Mouse (Mus musculus) limb, embryonic 11.5 days (tissue): ENCODE results near the gene Siah1b. TPM values are rescaled to one million over a fixed set of nuclear protein-coding genes. Genes with fewer than 3 reads are reported as not detected.

ENCODE experiments used
- ATAC-seq: fragments of 200-750 bp; cut with Nextera tagmentation; 2 replicates; pipeline ENCODE4 v1.8.0; 2017; ENCODE audit warnings: low read depth; ENCODE audit not compliant: insufficient number of reproducible peaks, low FRiP score, low TSS enrichment
- DNase-seq: peaks from one replicate; pipeline ENCODE4 v3.0.0-alpha.2; 2015; ENCODE audit warnings: low spot score
- H3K27ac ChIP-seq: fragments of 300-500 bp; sonication (generic); replicated peaks from 2 replicates; pipeline ENCODE4 v1.5.1; 2014; ENCODE audit warnings: low read depth, mild to moderate bottlenecking, low read length
- H3K27me3 ChIP-seq: fragments of 300-500 bp; sonication (generic); 2 replicates; pipeline ENCODE4 v1.6.1; 2014; ENCODE audit warnings: mild to moderate bottlenecking, low read length, mixed read lengths; ENCODE audit not compliant: control insufficient read depth, insufficient read depth
- H3K36me3 ChIP-seq: fragments of 300-500 bp; sonication (generic); 2 replicates; pipeline ENCODE4 v1.6.1; 2014; ENCODE audit warnings: mild to moderate bottlenecking, low read length, moderate library complexity, mixed read lengths; ENCODE audit not compliant: control insufficient read depth, insufficient read depth
- H3K4me1 ChIP-seq: fragments of 300-500 bp; sonication (generic); 2 replicates; pipeline ENCODE4 v1.6.1; 2014; ENCODE audit warnings: low read length, mixed read lengths; ENCODE audit not compliant: control insufficient read depth, insufficient read depth
- H3K4me2 ChIP-seq: fragments of 300-500 bp; sonication (generic); 2 replicates; pipeline ENCODE4 v1.6.1; 2014; ENCODE audit warnings: low read depth, mild to moderate bottlenecking, moderate library complexity; ENCODE audit not compliant: severe bottlenecking
- H3K4me3 ChIP-seq: fragments of 300-500 bp; sonication (generic); 2 replicates; pipeline ENCODE4 v1.5.1; 2014; ENCODE audit warnings: low read depth, low read length
- H3K9ac ChIP-seq: fragments of 300-500 bp; sonication (generic); 2 replicates; pipeline ENCODE4 v1.6.1; 2014; ENCODE audit warnings: mild to moderate bottlenecking, low read length
- H3K9me3 ChIP-seq: fragments of 300-500 bp; sonication (generic); 2 replicates; pipeline ENCODE4 v1.6.1; 2016; ENCODE audit warnings: low read length; ENCODE audit not compliant: control insufficient read depth
- WGBS: fragments of 180-500 bp; shearing (Covaris S2); extraction: QIAGEN DNeasy Blood & Tissue Kit; methylation state at CpG from one replicate; pipeline ENCODE4 v1.1.7; 2014; 5-methylcytosine and 5-hydroxymethylcytosine counted together
- polyA plus RNA-seq: library from polyadenylated mRNA; unstranded; fragments of >200 nt; fragmentation: Nextera tagmentation; extraction: Ambion mirVana; gene quantifications from 2 replicates; pipeline ENCODE4 v1.2.1, GENCODE M21; 2014

Gene Siah1b
- polyA plus RNA-seq, 1 experiment from 2014 or later, result 43.4 TPM

DNA sequence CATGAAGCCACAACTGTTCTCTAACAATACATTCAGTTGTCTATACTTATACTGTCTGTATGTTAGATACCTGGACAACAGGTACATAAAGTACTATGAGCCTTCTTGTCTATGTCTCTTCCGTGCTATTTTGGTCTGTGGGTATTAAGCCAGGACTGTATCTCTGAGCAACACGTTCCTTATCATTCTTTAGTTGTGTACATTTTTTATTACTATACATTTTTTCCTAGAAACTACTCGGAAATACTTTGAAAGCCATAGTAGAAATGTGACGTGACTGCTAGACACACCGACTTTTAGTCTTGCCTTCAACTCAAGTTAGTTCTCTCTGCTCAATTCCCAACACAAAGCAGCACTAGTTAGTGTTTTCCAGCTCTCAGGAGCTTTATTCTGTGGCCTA lies 17.1 kb upstream of the Siah1b start:
- ATAC-seq (no peak), DNase-seq (no peak)
- 89% methylated on average over 5 of the region's 5 CpGs for WGBS
- no peaks in the 10 kb centered on the region for H3K4me1 ChIP-seq
- no peak overlapping the region for H3K4me2 ChIP-seq
- no peak overlapping the region for H3K9ac ChIP-seq
- no peaks in the 10 kb centered on the region for H3K36me3 ChIP-seq
- H3K27me3 ChIP-seq, result no peaks in the 10 kb centered on the region; the same call in 1 of the 2 replicates
- no peak overlapping the region for H3K4me3 ChIP-seq
- no peaks in the 10 kb centered on the region for H3K9me3 ChIP-seq
- no peak overlapping the region for H3K27ac ChIP-seq

GRCm38 (mm10) chrX:164092300-164093169 lies 16.2 kb upstream of the Siah1b start:
- no peak overlapping the region for H3K4me3 ChIP-seq
- no peaks in the 10 kb centered on the region for H3K4me1 ChIP-seq
- H3K9me3 ChIP-seq, result no peaks in the 10 kb centered on the region
- WGBS, result 56% methylated on average over 7 of the region's 7 CpGs
- no peak overlapping the region for H3K27ac ChIP-seq
- ATAC-seq (no peak), DNase-seq (no peak)
- H3K36me3 ChIP-seq, result no peaks in the 10 kb centered on the region
- H3K9ac ChIP-seq, result no peak overlapping the region
- no peaks in the 10 kb centered on the region; the same call in 1 of the 2 replicates for H3K27me3 ChIP-seq
- H3K4me2 ChIP-seq, result no peak overlapping the region

GRCm38 (mm10) chrX:164089916-164090315 lies 13.6 kb upstream of the Siah1b start:
- no peak overlapping the region for H3K4me2 ChIP-seq
- H3K4me3 ChIP-seq, result no peak overlapping the region
- H3K36me3 ChIP-seq, result no peaks in the 10 kb centered on the region
- H3K9ac ChIP-seq, result no peak overlapping the region
- H3K27ac ChIP-seq, result no peak overlapping the region
- ATAC-seq (no peak), DNase-seq (no peak)
- H3K4me1 ChIP-seq, result no peaks in the 10 kb centered on the region
- WGBS, result 86% methylated on average over 11 of the region's 11 CpGs
- no peaks in the 10 kb centered on the region for H3K9me3 ChIP-seq
- no peaks in the 10 kb centered on the region; the same call in 1 of the 2 replicates for H3K27me3 ChIP-seq

DNA sequence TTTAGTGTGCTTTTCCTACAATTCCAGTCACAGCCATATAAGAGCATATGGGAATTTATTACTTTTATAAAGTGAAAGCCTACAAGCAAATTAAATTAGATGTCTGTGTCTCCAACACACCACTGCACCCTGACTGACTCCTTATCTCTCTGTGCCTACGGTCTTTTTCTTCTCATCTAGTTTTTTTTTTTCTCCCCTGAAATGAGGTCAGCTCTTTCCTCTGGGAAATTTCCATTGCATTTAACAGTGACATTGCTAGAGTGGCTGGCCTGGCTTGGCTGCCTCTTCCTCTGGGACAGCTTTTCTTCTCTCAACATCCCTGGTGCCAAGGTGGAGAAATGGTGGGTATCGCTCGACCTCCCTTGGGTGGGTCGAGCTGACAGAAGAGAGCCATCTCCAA lies 12.3 kb upstream of the Siah1b start, which contains the start of gene Cltrn:
Gene Cltrn (plus strand): TSS at position 249 of the 400 bp plus-strand sequence.
- 91% methylated on average over 4 of the region's 4 CpGs for WGBS
- H3K4me3 ChIP-seq, result no peak within 1 kb of the TSS
- no peak within 1 kb of the TSS for H3K27ac ChIP-seq
- no peak for DNase-seq
- no peak within 1 kb of the TSS for H3K9ac ChIP-seq
- no peaks in the 10 kb centered on the region for H3K9me3 ChIP-seq
- no peaks in the 10 kb centered on the region for H3K4me1 ChIP-seq
- ATAC-seq, result no peak
- no peak within 1 kb of the TSS for H3K4me2 ChIP-seq
- no peaks in the 10 kb centered on the region; the same call in 1 of the 2 replicates for H3K27me3 ChIP-seq
- no peaks in the 10 kb centered on the region for H3K36me3 ChIP-seq

DNA sequence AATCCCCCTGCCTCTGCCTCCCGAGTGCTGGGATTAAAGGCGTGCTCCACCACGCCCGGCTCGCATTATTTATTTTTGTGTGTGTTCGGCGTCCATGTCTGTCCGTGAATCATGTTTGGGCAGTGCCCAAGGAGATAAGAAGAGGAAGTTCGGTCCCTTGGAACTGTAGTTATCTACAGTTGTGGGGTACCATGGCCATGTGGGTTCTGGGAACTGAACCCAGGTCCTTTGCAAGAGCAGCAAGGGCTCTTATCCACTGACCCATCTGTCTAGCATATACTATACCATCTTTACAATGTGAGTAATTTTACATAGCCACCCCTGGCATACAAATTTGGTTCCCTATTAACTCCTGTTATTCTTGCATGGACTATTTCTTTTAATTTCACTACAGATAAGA lies 5.7 kb upstream of the Siah1b start:
- Histone ChIP-seq H3K36me3 (no peaks in the 10 kb centered on the region), H3K4me2 (no peak overlapping the region), H3K9ac (no peak overlapping the region), H3K4me3 (no peak overlapping the region), H3K27ac (no peak overlapping the region), H3K9me3 (no peaks in the 10 kb centered on the region), H3K4me1 (no peaks in the 10 kb centered on the region), H3K27me3 (no peaks in the 10 kb centered on the region)
- ATAC-seq, result no peak
- DNase-seq, result no peak
- WGBS, result 89% methylated on average over 9 of the region's 9 CpGs

GRCm38 (mm10) chrX:164068968-164069367 lies 7.3 kb downstream of the Siah1b start:
- Histone ChIP-seq H3K36me3 (no peaks in the 10 kb centered on the region), H3K9ac (no peak overlapping the region), H3K9me3 (no peaks in the 10 kb centered on the region), H3K4me1 (no peaks in the 10 kb centered on the region), H3K27me3 (no peaks in the 10 kb centered on the region), H3K27ac (no peak overlapping the region), H3K4me2 (no peak overlapping the region), H3K4me3 (no peak overlapping the region)
- DNase-seq (no peak), ATAC-seq (no peak)
- WGBS, result 90% methylated on average over 4 of the region's 4 CpGs

GRCm38 (mm10) chrX:164066185-164066584 lies 10.1 kb downstream of the Siah1b start:
- 9% methylated on average over 2 of the region's 2 CpGs for WGBS
- H3K36me3 ChIP-seq, result no peaks in the 10 kb centered on the region
- no peak for ATAC-seq

DNA sequence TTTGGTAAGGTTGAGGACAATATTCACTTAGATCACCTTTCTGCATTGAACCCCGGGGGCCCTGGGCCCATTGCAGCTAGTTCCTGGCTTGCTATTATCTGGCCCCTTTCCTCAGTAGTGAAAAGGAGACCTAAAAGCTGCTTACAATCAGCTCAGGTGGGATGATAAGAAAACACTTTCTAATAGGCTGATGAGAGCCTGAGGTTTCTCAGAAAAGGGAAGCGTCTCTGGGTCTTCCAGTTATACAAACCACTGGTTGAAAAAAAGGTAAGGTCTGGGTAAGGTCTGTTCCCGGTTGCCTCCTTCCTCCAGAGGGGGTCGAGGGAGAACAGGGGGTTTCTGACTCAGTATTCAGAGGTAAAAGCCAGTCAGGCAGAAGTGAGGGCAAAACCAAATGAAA lies 17.2 kb downstream of the Siah1b start:
- WGBS, result 77% methylated on average over 4 of the region's 4 CpGs
- Histone ChIP-seq H3K27ac (no peak overlapping the region), H3K27me3 (0 out of 2 replicates have a peak, but pooled peaks cover 7% of the 10 kb centered on the region), H3K9me3 (no peaks in the 10 kb centered on the region), H3K4me2 (no peak overlapping the region), H3K36me3 (no peaks in the 10 kb centered on the region), H3K4me3 (no peak overlapping the region), H3K9ac (no peak overlapping the region), H3K4me1 (no peaks in the 10 kb centered on the region)
- ATAC-seq (no peak), DNase-seq (no peak)

More at GRCm38 (mm10) chrX:164066185-164066584, 10.1 kb downstream of the Siah1b start:
- Histone ChIP-seq H3K27ac (no peak overlapping the region), H3K4me3 (no peak overlapping the region), H3K4me2 (no peak overlapping the region), H3K9ac (no peak overlapping the region), H3K9me3 (no peaks in the 10 kb centered on the region), H3K27me3 (no peaks in the 10 kb centered on the region), H3K4me1 (no peaks in the 10 kb centered on the region)
- DNase-seq, result peak; percentile 76
